Mouse (Mus musculus) ES-Bruce4 (cell line): ENCODE results near the gene Mta2.

Experiments used
- CTCF ChIP-seq: IDR thresholded peaks from one replicate; pipeline ENCODE4 v1.8.1; 2011; ENCODE audit warnings: low read depth, low read length
- EP300 ChIP-seq: IDR thresholded peaks from 2 replicates; pipeline ENCODE4 v1.6.1; 2011; ENCODE audit warnings: low read depth, low read length; ENCODE audit not compliant: insufficient read depth
- POLR2A ChIP-seq: IDR thresholded peaks from one replicate; pipeline ENCODE4 v1.8.1; 2011; ENCODE audit warnings: low read length; ENCODE audit not compliant: insufficient read depth

- TF ChIP-seq CTCF: no peak
- TF ChIP-seq EP300: no peak
- TF ChIP-seq POLR2A: no peak
Observed at GRCm38 (mm10) chr19:8985891-8986290, 44.2 kb downstream of the Mta2 start.
